Mouse (Mus musculus) ES-Bruce4 (cell line): ENCODE results near the gene Ppp1r14d.

ENCODE experiments used
- CTCF ChIP-seq: IDR thresholded peaks from one replicate; pipeline ENCODE4 v1.8.1; 2011; ENCODE audit warnings: low read depth, low read length
- POLR2A ChIP-seq: IDR thresholded peaks from one replicate; pipeline ENCODE4 v1.8.1; 2011; ENCODE audit warnings: low read length; ENCODE audit not compliant: insufficient read depth

DNA sequence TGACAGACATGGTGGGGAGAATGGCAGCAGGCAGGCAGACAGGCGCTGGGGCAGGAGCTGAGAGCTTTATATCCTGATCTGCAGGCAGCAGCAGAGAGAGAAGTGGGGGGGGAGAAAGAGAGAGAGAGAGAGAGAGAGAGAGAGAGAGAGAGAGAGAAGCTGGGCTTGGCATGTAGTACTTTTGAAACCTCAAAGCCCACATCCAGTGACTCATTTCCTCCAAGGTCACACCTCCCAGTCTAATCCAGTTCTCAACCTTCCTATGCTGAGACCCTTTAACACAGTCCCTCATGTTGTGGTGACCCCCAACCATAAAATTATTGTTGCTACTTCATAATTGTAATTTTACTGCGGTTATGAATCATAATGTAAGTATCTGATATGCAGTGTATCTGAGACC is 59.4 kb downstream of the Ppp1r14d start:
- no peak for TF ChIP-seq CTCF
- no peak for TF ChIP-seq POLR2A
